Mouse (Mus musculus) small intestine, adult 2 months (tissue): Measurements from ENCODE around the gene Nlrp1a. TPM values are rescaled to one million over a fixed set of nuclear protein-coding genes. Genes with fewer than 3 reads are reported as not detected.

Source experiments
- H3K27ac ChIP-seq: fragments of 200-500 bp; 2 replicates; pipeline ENCODE4 v1.5.1; 2012; ENCODE audit warnings: low read depth, low read length, control low read depth, inconsistent platforms; ENCODE audit not compliant: insufficient read depth
- H3K27me3 ChIP-seq: fragments of 200-500 bp; 2 replicates; pipeline ENCODE4 v1.6.1; 2012; ENCODE audit warnings: mild to moderate bottlenecking, moderate library complexity, low read length, inconsistent platforms; ENCODE audit not compliant: control insufficient read depth, insufficient read depth
- H3K36me3 ChIP-seq: fragments of 200-500 bp; 2 replicates; pipeline ENCODE4 v1.6.1; 2012; ENCODE audit warnings: mild to moderate bottlenecking, low read length, control low read depth, inconsistent platforms; ENCODE audit not compliant: control insufficient read depth, insufficient read depth
- H3K4me1 ChIP-seq: fragments of 200-500 bp; 2 replicates; pipeline ENCODE4 v1.6.1; 2012; ENCODE audit warnings: low read length, inconsistent platforms, mixed read lengths; ENCODE audit not compliant: control insufficient read depth, insufficient read depth, insufficient read length
- H3K4me3 ChIP-seq: fragments of 200-500 bp; 2 replicates; pipeline ENCODE4 v1.5.1; 2012; ENCODE audit warnings: low read depth, mild to moderate bottlenecking, control low read depth, inconsistent platforms, low read length, moderate library complexity
- CTCF ChIP-seq: fragments of 200-500 bp; IDR thresholded peaks from 2 replicates; pipeline ENCODE4 v1.5.1; 2012; ENCODE audit warnings: low read depth, mild to moderate bottlenecking, control low read depth, inconsistent platforms, low read length, moderate library complexity, mixed read lengths; ENCODE audit not compliant: insufficient replicate concordance, insufficient read length; ENCODE audit errors: extremely low read depth
- POLR2A ChIP-seq: fragments of 200-500 bp; IDR thresholded peaks from 2 replicates; pipeline ENCODE4 v1.6.1; 2012; ENCODE audit warnings: low read depth, mild to moderate bottlenecking, control low read depth, inconsistent platforms, low read length, moderate library complexity
- WGBS: fragments of 180-500 bp; shearing (Covaris S2); methylation state at CpG from one replicate; pipeline ENCODE4 v1.1.7; 2018; 5-methylcytosine and 5-hydroxymethylcytosine counted together
- polyA plus RNA-seq: library from polyadenylated mRNA; depleted of rRNA; stranded (reverse); fragments of >200 nt; gene quantifications from 2 replicates; pipeline ENCODE4 v1.2.3, GENCODE M21; 2012; rRNA removed

The Nlrp1a gene
- polyA plus RNA-seq = 0.04 TPM in 1 of 2 replicates, not detected in the other

DNA sequence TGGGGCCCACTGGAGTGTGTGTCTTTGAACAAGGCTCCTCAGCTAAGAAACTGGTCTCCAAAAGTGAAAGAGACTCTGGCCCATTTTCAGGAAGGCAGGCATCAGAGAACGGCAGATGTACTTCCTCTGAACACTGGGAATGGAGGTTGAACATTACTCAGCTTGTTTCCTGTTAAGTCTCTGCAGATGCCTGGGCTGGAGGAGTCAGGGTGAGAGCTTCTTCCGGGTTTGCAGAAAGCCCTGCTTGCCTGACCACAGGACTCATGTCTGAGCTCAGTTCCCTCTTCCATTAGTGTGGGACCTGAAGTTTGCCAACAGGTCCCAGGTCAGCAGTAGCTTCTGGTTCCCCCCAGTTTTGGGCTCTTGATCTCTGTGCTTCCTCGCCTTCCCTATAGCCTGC is at the start of gene Nlrp1a:
TSS of gene Nlrp1a (minus strand) at position 44 of the 400 bp plus-strand sequence.
- Histone ChIP-seq H3K27me3 (no peaks in the 10 kb centered on the region), H3K4me1 (0 out of 2 replicates have a peak, but pooled peaks cover 2% of the 10 kb centered on the region), H3K4me3 (no peak within 1 kb of the TSS; the same call in 1 of the 2 replicates), H3K27ac (peak within 1 kb of the TSS; percentile 57), H3K36me3 (no peaks in the 10 kb centered on the region)
- 48% methylated on average over 3 of the region's 3 CpGs for WGBS
- TF ChIP-seq CTCF (no peak), POLR2A (no peak)

DNA sequence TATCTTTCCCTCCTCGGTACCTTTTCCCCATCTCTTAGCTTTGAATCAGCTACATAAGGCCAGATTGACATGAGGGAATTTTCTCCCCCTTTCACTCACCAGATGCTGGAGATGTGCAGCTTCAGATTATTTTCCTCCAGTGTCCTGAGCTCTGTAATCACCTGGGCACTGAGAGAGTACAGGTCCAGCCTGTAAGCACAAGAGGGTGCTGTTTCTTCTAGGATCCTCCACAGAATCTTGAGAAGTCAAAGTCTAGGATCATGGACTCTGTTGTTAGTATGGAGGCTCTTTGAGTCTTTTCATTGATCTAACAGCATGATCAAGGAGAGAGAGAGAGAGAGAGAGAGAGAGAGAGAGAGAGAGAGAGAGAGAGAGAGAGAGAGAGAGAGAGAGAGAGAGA is 25.1 kb upstream of the Nlrp1a start:
- Histone ChIP-seq H3K36me3 (0 out of 2 replicates have a peak, but pooled peaks cover 2% of the 10 kb centered on the region), H3K4me1 (no peaks in the 10 kb centered on the region; the same call in 1 of the 2 replicates), H3K4me3 (no peak overlapping the region), H3K27ac (no peak overlapping the region), H3K27me3 (no peaks in the 10 kb centered on the region)
- TF ChIP-seq POLR2A (no peak), CTCF (no peak)
- WGBS = 91% methylated on average over 1 of the region's 1 CpGs

DNA sequence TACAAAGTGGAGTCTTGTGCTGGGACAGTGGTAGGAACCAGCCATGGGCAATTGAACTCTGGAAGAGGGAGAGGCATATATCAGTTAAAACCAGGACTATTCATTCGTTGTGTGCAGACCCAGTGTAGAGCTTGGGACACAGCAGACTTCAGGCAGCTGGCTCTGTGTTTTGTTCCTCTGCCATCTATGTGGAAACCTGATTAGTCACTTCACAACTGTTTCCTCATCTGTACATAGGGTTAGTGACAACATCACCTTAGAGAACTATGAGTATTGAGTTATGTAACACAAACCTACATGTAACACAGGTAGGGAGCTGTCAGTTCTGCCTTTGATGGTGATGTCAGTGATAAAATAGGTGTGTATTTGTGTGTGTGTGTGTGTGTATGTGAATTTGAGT is 19.6 kb upstream of the Nlrp1a start:
- Histone ChIP-seq H3K27me3 (no peaks in the 10 kb centered on the region), H3K4me1 (no peaks in the 10 kb centered on the region), H3K4me3 (no peak overlapping the region), H3K27ac (no peak overlapping the region), H3K36me3 (no peaks in the 10 kb centered on the region; the same call in 1 of the 2 replicates)
- 48% methylated on average over 1 of the region's 1 CpGs for WGBS
- no peak for TF ChIP-seq POLR2A
- no peak for TF ChIP-seq CTCF

DNA sequence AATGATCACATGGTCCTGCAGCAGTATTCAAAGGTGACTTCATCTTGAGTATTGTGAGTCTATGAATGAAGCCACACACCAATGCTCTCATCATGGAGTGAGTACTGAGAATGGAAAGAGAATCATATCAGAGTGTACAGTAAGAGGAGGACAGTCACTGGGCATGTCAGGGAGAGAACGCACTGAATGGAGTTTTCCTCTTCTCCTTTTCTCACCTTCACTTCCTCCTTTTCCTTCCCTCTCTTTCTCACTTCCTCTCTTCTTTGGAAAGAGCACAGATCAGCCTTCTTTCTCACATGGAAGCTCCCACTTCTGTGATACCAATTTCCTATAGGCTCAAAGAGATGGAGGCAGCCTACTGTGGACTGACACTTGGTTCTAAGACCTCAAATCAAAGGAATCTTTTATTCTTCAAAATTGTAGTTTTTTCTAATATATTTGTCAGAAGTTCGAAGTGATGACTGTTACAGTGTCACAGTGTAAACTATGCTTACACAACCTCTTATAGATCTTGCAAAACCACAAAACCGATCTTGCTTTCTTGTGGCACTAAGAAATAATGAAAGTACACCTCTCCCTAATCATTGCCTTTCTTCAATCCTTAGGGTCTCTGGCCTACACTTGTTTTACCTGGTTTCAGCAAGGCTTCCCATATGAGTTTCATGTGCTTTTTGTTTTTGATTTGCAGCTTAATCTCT is 15.1 kb upstream of the Nlrp1a start:
- H3K27ac ChIP-seq = no peak overlapping the region
- H3K4me1 ChIP-seq = no peaks in the 10 kb centered on the region
- H3K4me3 ChIP-seq = no peak overlapping the region
- 59% methylated on average over 3 of the region's 3 CpGs for WGBS
- peaks cover 2% of the 10 kb centered on the region for H3K36me3 ChIP-seq
- H3K27me3 ChIP-seq = no peaks in the 10 kb centered on the region
- no peak for TF ChIP-seq POLR2A
- no peak for TF ChIP-seq CTCF

DNA sequence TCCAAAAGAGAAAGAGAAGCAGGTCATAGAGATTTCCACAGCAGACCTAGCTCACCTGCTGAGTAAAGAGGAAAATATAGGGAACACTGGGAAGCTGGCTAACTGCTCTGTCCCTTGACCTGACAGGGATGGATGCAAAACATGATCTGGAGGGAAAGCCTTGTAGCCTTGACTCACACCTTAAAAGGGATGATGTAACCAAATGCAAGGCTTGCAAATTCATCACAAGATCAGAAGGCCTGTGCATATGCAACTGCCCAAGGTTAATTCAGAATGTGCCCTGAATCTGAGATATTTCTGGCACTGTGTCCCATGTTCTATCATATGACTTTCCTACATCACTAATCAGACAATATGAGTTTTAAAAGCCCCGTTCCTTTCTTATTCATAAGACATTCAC is 10.8 kb upstream of the Nlrp1a start:
- Histone ChIP-seq H3K4me3 (no peak overlapping the region), H3K27me3 (no peaks in the 10 kb centered on the region), H3K27ac (no peak overlapping the region), H3K36me3 (peaks cover 8% of the 10 kb centered on the region), H3K4me1 (no peaks in the 10 kb centered on the region)
- TF ChIP-seq CTCF (no peak), POLR2A (no peak)
- WGBS = 83% methylated on average over 1 of the region's 1 CpGs

DNA sequence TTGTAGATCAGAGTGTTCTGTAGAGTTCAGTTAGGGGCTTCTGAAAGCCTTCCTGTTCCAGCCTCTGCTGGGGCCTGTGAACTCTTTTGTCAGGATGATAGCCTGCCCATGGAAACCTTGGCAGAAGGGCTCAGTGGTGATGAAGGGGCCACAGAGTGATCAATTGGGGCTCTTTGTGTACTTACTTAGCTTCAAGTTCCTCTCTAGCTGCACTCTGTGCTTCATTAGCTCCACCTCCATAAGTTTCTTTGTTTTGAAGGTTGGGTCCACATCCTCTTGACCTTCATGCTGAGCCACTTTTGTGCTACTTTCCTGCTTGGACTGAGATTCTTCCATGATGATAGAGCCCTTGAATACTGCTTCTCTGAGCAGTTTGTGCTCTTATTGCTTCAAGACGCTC is 2.5 kb downstream of the Nlrp1a start:
- 69% methylated on average over 1 of the region's 1 CpGs for WGBS
- H3K4me3 ChIP-seq = no peak overlapping the region
- no peak overlapping the region for H3K27ac ChIP-seq
- no peaks in the 10 kb centered on the region for H3K36me3 ChIP-seq
- H3K4me1 ChIP-seq = 0 out of 2 replicates have a peak, but pooled peaks cover 2% of the 10 kb centered on the region
- TF ChIP-seq POLR2A = no peak
- no peak for TF ChIP-seq CTCF
- no peaks in the 10 kb centered on the region for H3K27me3 ChIP-seq

DNA sequence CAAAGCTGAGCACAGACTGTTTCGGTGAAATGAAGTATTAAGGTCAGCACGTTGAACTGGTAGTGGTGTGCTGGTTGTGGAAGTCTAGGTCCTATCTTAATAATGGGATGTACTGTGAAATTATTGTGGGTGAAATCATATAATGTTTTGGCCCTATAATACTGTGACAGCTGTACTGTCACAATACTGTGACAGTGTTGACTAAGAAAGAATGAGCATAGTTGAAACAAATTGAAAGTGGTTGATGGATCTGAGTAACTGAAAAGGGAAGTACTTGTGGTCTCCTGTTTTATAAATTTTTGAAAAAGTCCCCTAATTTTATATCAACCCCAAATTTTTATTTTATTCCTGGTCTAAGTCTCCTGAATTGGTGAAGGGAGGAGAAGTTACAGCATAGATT is 37.4 kb downstream of the Nlrp1a start:
- H3K36me3 ChIP-seq = no peaks in the 10 kb centered on the region
- WGBS = 74% methylated on average over 2 of the region's 2 CpGs
- TF ChIP-seq CTCF (no peak), POLR2A (no peak)
- H3K4me3 ChIP-seq = no peak overlapping the region
- H3K27ac ChIP-seq = no peak overlapping the region
- H3K4me1 ChIP-seq = no peaks in the 10 kb centered on the region
- H3K27me3 ChIP-seq = no peaks in the 10 kb centered on the region
